Mouse (Mus musculus): Measurements from ENCODE around the gene Polr2f. TPM values are rescaled to one million over a fixed set of nuclear protein-coding genes. Genes with fewer than 3 reads are reported as not detected.
A peak's percentile ranks its signal among the peaks of the same experiment; 100 is the strongest.

Polr2f gene
- polyA plus RNA-seq, 1 experiment from 2014 or later = 302 TPM

DNA sequence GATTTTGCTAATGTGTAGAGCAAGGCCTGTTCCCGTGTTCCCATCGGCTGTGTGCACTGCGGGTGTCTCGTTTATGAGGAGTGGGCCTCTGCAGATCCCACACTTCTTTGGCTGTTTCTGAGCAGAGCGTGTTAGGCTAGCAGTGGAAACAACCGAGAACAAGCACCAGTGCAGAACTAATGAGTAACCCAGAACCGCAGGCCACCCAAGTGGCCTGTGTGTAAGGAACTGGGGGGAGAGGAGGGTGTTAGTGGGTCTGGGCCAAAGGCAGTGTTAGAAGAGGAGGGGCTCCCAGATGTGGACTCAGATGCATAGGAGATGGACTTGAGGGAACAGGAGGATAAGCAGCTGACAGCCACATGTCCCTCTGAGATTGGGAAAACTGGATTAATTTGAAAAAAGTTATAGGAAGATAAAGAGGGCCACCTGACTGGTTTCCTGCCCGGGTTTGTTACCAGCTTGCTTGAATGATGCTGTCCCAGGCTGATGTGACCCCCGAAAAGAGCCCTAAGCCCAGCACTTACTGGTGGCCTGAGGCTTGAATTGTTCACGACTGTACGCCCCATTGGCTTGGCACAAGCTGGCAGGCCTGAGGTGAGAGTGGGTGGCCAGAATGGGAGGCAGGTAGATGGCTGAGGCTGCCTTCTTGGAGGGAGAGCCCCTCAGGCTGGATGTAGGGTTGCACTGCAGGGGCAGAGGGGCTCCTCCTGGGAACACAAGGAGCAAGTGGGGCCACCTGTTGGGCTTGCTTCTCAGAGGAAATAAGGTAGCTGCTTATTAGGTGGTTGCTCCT, 4.8 kb upstream of the Polr2f start:
- H3K27me3 ChIP-seq (ENCODE audit: control insufficient read depth, insufficient read depth, low read length) = no peaks in the 10 kb centered on the region
- no peak overlapping the region for H3K27ac ChIP-seq (ENCODE audit: low read length)
- WGBS = 71% methylated on average over 11 of the region's 11 CpGs
- no peak overlapping the region for H3K4me2 ChIP-seq (ENCODE audit: low read depth, low read length)
- H3K4me3 ChIP-seq (replicated peaks; ENCODE audit: low read length) = no peak overlapping the region
- peaks cover 7% of the 10 kb centered on the region for H3K36me3 ChIP-seq (ENCODE audit: control insufficient read depth, insufficient read depth, low read length)
- peaks cover 4% of the 10 kb centered on the region for H3K4me1 ChIP-seq (ENCODE audit: control insufficient read depth, insufficient read depth, low read length)
- ATAC-seq (ENCODE audit: insufficient read depth, low FRiP score) = no peak
- no peak overlapping the region for H3K9ac ChIP-seq (ENCODE audit: low read length)
- no peaks in the 10 kb centered on the region for H3K9me3 ChIP-seq (replicated peaks; ENCODE audit: control insufficient read depth, low read length)

DNA sequence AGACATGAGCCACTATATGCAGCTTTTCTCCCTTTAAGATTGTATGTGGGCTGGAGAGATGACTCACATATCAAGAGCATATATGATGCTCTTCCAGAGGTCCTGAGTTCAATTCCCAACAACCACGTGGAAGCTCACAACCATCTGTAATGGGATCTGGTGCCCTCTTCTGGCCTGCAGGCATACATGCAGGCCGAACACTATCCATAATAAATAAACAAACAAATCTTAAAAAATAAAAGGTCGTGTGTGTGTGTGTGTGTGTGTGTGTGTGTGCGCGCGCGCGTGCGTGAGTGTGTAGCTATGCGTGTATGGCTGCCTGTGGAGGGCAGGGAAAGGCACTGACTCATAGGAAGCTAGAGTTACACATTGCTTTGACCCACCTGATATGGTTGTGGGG, 1.2 kb upstream of the Polr2f start:
- H3K9ac ChIP-seq (ENCODE audit: low read length) = no peak overlapping the region
- no peaks in the 10 kb centered on the region for H3K9me3 ChIP-seq (replicated peaks; ENCODE audit: control insufficient read depth, low read length)
- 59% methylated on average over 10 of the region's 10 CpGs for WGBS
- no peak for ATAC-seq (ENCODE audit: insufficient read depth, low FRiP score)
- H3K27me3 ChIP-seq (ENCODE audit: control insufficient read depth, insufficient read depth, low read length) = no peaks in the 10 kb centered on the region
- H3K4me2 ChIP-seq (ENCODE audit: low read depth, low read length) = no peak overlapping the region
- peaks cover 15% of the 10 kb centered on the region for H3K4me1 ChIP-seq (ENCODE audit: control insufficient read depth, insufficient read depth, low read length)
- no peak overlapping the region for H3K27ac ChIP-seq (ENCODE audit: low read length)
- H3K4me3 ChIP-seq (replicated peaks; ENCODE audit: low read length) = no peak overlapping the region
- H3K36me3 ChIP-seq (ENCODE audit: control insufficient read depth, insufficient read depth, low read length) = no peaks in the 10 kb centered on the region

DNA sequence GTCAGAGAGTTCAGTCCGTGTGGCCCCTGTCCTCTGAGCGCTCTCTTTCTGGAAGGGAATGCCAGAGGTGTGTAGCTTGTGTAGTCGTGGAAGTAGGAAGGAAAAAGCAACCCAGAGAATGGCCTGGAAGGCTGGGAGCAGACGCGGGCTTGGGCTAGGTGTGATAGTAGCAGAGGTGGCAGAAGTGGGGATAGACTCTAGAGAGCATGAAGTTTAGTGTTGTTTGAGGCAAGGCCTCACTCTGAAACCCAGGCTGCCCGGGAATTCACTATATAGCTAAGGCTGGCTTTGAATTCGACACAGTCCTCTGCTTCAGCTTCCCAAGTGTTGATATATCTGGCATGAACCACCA, 733 bp downstream of the Polr2f start:
- Histone ChIP-seq H3K4me2 (ENCODE audit: low read depth, low read length) (peak overlapping the region; percentile 85), H3K4me3 (replicated peaks; ENCODE audit: low read length) (peak overlapping the region; percentile 64), H3K9ac (ENCODE audit: low read length) (peak overlapping the region; percentile 72), H3K36me3 (ENCODE audit: control insufficient read depth, insufficient read depth, low read length) (0 out of 2 replicates have a peak, but pooled peaks cover 7% of the 10 kb centered on the region), H3K4me1 (ENCODE audit: control insufficient read depth, insufficient read depth, low read length) (peaks cover 15% of the 10 kb centered on the region), H3K27me3 (ENCODE audit: control insufficient read depth, insufficient read depth, low read length) (no peaks in the 10 kb centered on the region), H3K9me3 (replicated peaks; ENCODE audit: control insufficient read depth, low read length) (no peaks in the 10 kb centered on the region), H3K27ac (ENCODE audit: low read length) (peak overlapping the region; percentile 50)
- 0 out of 2 replicates have a peak, but pooled peaks have one; percentile 3 for ATAC-seq (ENCODE audit: insufficient read depth, low FRiP score)
- 0% methylated on average over 7 of the region's 7 CpGs for WGBS

DNA sequence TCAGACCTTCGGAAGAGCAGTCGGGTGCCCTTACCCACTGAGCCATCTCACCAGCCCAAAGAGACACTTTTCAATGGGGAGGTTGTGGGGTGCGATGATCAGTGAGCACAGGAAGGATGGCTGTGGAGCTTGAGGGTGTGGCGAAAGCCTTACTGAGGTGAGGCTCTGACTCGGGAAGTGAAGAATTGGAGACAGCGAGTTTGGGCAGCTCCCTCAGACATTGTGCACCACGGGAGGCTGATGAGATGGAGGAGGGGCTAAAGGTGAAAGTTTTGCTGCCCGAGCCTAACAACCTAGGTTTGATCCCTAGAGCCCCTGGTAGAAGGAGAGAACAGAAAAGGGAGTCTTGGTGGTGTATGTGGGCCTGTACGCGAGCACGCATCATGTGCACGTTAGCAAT, 2.5 kb downstream of the Polr2f start:
- H3K4me2 ChIP-seq (ENCODE audit: low read depth, low read length) = no peak overlapping the region
- H3K9ac ChIP-seq (ENCODE audit: low read length) = no peak overlapping the region
- H3K27me3 ChIP-seq (ENCODE audit: control insufficient read depth, insufficient read depth, low read length) = no peaks in the 10 kb centered on the region
- peaks cover 15% of the 10 kb centered on the region for H3K4me1 ChIP-seq (ENCODE audit: control insufficient read depth, insufficient read depth, low read length)
- no peaks in the 10 kb centered on the region for H3K9me3 ChIP-seq (replicated peaks; ENCODE audit: control insufficient read depth, low read length)
- 78% methylated on average over 12 of the region's 12 CpGs for WGBS
- ATAC-seq (ENCODE audit: insufficient read depth, low FRiP score) = no peak
- H3K27ac ChIP-seq (ENCODE audit: low read length) = peak overlapping the region; percentile 43
- no peak overlapping the region for H3K4me3 ChIP-seq (replicated peaks; ENCODE audit: low read length)
- peaks cover 10% of the 10 kb centered on the region; the same call in 1 of the 2 replicates for H3K36me3 ChIP-seq (ENCODE audit: control insufficient read depth, insufficient read depth, low read length)

DNA sequence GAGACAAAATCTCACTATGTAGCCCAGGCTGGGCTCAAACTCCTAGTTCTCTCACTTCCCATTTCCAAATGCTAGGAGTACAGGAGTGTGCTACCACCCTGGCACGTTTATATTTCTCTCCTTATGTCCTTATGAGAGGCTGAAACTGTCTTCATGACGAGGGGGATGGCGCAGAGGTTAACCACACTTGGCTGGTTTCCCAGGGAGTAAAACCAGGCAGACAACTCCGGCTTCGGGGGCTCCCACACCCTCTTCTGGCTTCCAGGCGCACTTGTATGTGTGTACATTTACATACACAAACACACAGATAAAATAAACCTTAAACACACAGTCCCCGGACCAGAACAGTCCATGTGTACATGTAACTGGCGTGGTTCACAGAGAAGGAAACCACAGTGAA, 3.2 kb downstream of the Polr2f start:
- H3K36me3 ChIP-seq (ENCODE audit: control insufficient read depth, insufficient read depth, low read length) = peaks cover 12% of the 10 kb centered on the region; the same call in 1 of the 2 replicates
- H3K4me3 ChIP-seq (replicated peaks; ENCODE audit: low read length) = no peak overlapping the region
- peak overlapping the region; percentile 43 for H3K27ac ChIP-seq (ENCODE audit: low read length)
- H3K9ac ChIP-seq (ENCODE audit: low read length) = no peak overlapping the region
- H3K4me1 ChIP-seq (ENCODE audit: control insufficient read depth, insufficient read depth, low read length) = peaks cover 15% of the 10 kb centered on the region
- no peak overlapping the region for H3K4me2 ChIP-seq (ENCODE audit: low read depth, low read length)
- WGBS = 50% methylated on average over 8 of the region's 8 CpGs
- no peak for ATAC-seq (ENCODE audit: insufficient read depth, low FRiP score)
- H3K27me3 ChIP-seq (ENCODE audit: control insufficient read depth, insufficient read depth, low read length) = no peaks in the 10 kb centered on the region
- no peaks in the 10 kb centered on the region for H3K9me3 ChIP-seq (replicated peaks; ENCODE audit: control insufficient read depth, low read length)

DNA sequence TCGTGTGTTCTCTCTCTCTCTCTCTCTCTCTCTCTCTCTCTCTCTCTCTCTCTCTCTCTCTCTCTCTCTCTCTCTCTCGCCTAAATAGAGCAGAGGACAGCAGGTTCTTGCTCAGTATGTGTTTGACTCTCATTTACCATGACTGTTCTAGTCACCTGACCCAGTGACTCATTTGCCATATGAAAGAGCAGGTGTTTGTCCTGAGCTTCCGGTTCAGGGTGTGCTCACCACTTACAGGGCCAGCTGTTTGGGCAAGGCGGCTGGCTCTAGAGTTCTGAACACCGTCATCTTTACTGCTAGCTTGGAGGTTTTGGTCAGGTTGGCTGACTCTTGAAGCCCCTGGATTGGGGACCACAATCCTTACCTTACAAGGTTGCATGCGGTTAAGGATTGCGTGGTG, 4.7 kb downstream of the Polr2f start:
- Histone ChIP-seq H3K4me2 (ENCODE audit: low read depth, low read length) (no peak overlapping the region), H3K4me1 (ENCODE audit: control insufficient read depth, insufficient read depth, low read length) (peaks cover 13% of the 10 kb centered on the region), H3K9me3 (replicated peaks; ENCODE audit: control insufficient read depth, low read length) (no peaks in the 10 kb centered on the region), H3K27ac (ENCODE audit: low read length) (peak overlapping the region; percentile 29; the same call in 1 of the 2 replicates), H3K36me3 (ENCODE audit: control insufficient read depth, insufficient read depth, low read length) (peaks cover 21% of the 10 kb centered on the region), H3K27me3 (ENCODE audit: control insufficient read depth, insufficient read depth, low read length) (no peaks in the 10 kb centered on the region), H3K4me3 (replicated peaks; ENCODE audit: low read length) (no peak overlapping the region), H3K9ac (ENCODE audit: low read length) (no peak overlapping the region)
- 81% methylated on average over 7 of the region's 7 CpGs for WGBS
- ATAC-seq (ENCODE audit: insufficient read depth, low FRiP score) = peak; percentile 31; the same call in 1 of the 2 replicates

DNA sequence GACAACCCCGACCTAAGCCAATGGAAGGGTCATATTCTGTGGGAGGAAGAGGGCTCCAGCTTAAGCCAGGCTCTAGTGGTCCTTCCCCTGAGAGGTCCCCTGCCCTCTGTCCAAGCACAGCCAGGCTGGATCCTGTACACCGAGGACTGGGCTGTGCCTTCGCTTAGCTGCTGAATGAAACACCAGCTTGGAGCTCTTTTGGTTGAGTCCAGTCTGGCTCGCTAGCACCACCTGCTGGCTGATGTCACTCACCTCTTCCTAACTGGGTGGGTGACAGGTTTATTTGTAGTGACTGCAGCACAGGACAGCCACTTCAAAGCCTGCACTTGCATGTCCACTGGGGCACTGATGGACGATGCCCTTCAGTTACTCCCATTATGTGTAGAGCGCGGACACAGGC, 7.7 kb downstream of the Polr2f start:
- WGBS = 56% methylated on average over 7 of the region's 7 CpGs
- Histone ChIP-seq H3K27me3 (ENCODE audit: control insufficient read depth, insufficient read depth, low read length) (no peaks in the 10 kb centered on the region), H3K9ac (ENCODE audit: low read length) (no peak overlapping the region), H3K4me2 (ENCODE audit: low read depth, low read length) (no peak overlapping the region), H3K27ac (ENCODE audit: low read length) (no peak overlapping the region), H3K36me3 (ENCODE audit: control insufficient read depth, insufficient read depth, low read length) (peaks cover 21% of the 10 kb centered on the region), H3K9me3 (replicated peaks; ENCODE audit: control insufficient read depth, low read length) (no peaks in the 10 kb centered on the region), H3K4me3 (replicated peaks; ENCODE audit: low read length) (no peak overlapping the region), H3K4me1 (ENCODE audit: control insufficient read depth, insufficient read depth, low read length) (peaks cover 6% of the 10 kb centered on the region; the same call in 1 of the 2 replicates)
- peak; percentile 61; the same call in 1 of the 2 replicates for ATAC-seq (ENCODE audit: insufficient read depth, low FRiP score)

DNA sequence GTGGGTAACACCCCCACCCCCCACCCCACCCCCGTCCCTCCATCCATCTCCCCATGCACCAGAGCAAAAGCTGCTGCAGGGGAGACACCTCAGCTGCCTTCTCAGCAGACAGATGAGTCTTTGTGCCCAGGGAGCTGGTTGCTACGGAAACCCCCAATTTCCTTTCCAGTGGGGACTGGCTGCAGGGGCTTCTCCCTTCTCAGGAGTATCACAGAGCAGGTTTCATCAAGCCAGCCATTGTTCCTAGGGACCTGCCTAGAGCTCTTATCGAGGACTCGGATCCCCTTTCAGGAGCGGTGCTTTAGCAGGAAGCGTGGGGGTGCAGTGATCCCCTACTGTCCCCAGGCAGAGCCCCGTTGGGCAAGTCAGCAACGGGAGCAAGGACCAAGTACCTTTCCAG, 11.1 kb downstream of the Polr2f start:
- 75% methylated on average over 8 of the region's 8 CpGs for WGBS
- Histone ChIP-seq H3K36me3 (ENCODE audit: control insufficient read depth, insufficient read depth, low read length) (peaks cover 12% of the 10 kb centered on the region), H3K4me1 (ENCODE audit: control insufficient read depth, insufficient read depth, low read length) (no peaks in the 10 kb centered on the region), H3K9me3 (replicated peaks; ENCODE audit: control insufficient read depth, low read length) (no peaks in the 10 kb centered on the region), H3K4me3 (replicated peaks; ENCODE audit: low read length) (no peak overlapping the region), H3K4me2 (ENCODE audit: low read depth, low read length) (no peak overlapping the region), H3K27ac (ENCODE audit: low read length) (no peak overlapping the region; the same call in 1 of the 2 replicates), H3K9ac (ENCODE audit: low read length) (no peak overlapping the region), H3K27me3 (ENCODE audit: control insufficient read depth, insufficient read depth, low read length) (no peaks in the 10 kb centered on the region)
- ATAC-seq (ENCODE audit: insufficient read depth, low FRiP score) = no peak

DNA sequence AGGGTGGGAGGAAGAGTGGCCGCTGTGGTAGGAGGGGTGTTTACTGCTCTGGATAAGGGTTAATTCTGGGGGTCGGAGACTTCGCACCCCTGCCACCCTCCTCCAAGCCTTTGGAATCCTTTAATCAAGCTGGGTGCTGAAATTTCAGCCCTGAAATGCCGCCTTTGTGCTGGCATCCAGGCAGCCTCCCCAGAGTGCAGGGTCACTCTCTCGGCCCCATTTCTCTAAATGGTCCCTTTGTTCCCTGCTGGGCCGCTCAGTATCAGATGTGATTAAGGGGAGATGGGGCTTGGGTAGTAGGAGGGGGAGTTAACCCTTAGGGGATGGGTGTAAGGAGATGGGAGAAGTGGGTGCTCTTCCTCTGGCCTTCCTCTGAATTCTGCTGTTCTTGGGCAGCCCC, 11.9 kb downstream of the Polr2f start:
- H3K4me3 ChIP-seq (replicated peaks; ENCODE audit: low read length) = no peak overlapping the region
- H3K36me3 ChIP-seq (ENCODE audit: control insufficient read depth, insufficient read depth, low read length) = peaks cover 11% of the 10 kb centered on the region
- ATAC-seq (ENCODE audit: insufficient read depth, low FRiP score) = no peak
- WGBS = 72% methylated on average over 6 of the region's 6 CpGs
- H3K27me3 ChIP-seq (ENCODE audit: control insufficient read depth, insufficient read depth, low read length) = no peaks in the 10 kb centered on the region
- H3K9me3 ChIP-seq (replicated peaks; ENCODE audit: control insufficient read depth, low read length) = no peaks in the 10 kb centered on the region
- no peak overlapping the region for H3K9ac ChIP-seq (ENCODE audit: low read length)
- no peaks in the 10 kb centered on the region for H3K4me1 ChIP-seq (ENCODE audit: control insufficient read depth, insufficient read depth, low read length)
- no peak overlapping the region for H3K4me2 ChIP-seq (ENCODE audit: low read depth, low read length)
- H3K27ac ChIP-seq (ENCODE audit: low read length) = no peak overlapping the region
